Mouse (Mus musculus): ENCODE measurements around the gene Tex36. TPM values are rescaled to one million over a fixed set of nuclear protein-coding genes. Genes with fewer than 3 reads are reported as not detected.

Gene Tex36
- total RNA-seq (2021): not detected
- long read RNA-seq, experiment 1: 0 reads
- long read RNA-seq, experiment 2: 0 reads

GRCm38 (mm10) chr7:133602058-133602457 is at the start of gene Tex36:
Gene Tex36, minus strand, starts transcription at chr7:133602158.
- no peak within 1 kb of the TSS for H3K27ac ChIP-seq
- H3K4me3 ChIP-seq: no peak within 1 kb of the TSS
- no peak for TF ChIP-seq CTCF (IDR thresholded peaks at IDR 0.05)
- no peak for DNase-seq
- intact Hi-C loops (cut with DNase I): no loop called here

GRCm38 (mm10) chr7:133645716-133646115 is 43.8 kb upstream of the Tex36 start:
- DNase-seq: no peak
- intact Hi-C loops (cut with DNase I): no loop called here
- H3K4me3 ChIP-seq: no peak overlapping the region
- no peak overlapping the region for H3K27ac ChIP-seq
- TF ChIP-seq CTCF (IDR thresholded peaks at IDR 0.05): no peak

- intact Hi-C loops (cut with DNase I): loop anchor here (5.0 to 10.0 kb wide), 4 partner anchors 68 to 594 kb away; partner anchors contain the start of genes Bccip, Ctbp2 and Fgfr2
- Histone ChIP-seq H3K4me3 (peak overlapping the region; percentile 90), H3K27ac (no peak overlapping the region; the same call in 1 of the 2 replicates)
- TF ChIP-seq CTCF (IDR thresholded peaks at IDR 0.05): no peak
- no peak for DNase-seq
These were observed 36.9 kb upstream of the Tex36 start for GRCm38 (mm10) chr7:133638821-133639220.

- TF ChIP-seq CTCF (IDR thresholded peaks at IDR 0.05): no peak
- intact Hi-C loops (cut with DNase I): loop anchor here (5.0 to 10.0 kb wide), 4 partner anchors 69 to 594 kb away; partner anchors contain the start of genes Bccip, Ctbp2 and Fgfr2
- H3K4me3 ChIP-seq: peak overlapping the region; percentile 90
- no peak for DNase-seq
- H3K27ac ChIP-seq: peak overlapping the region; percentile 97
These were observed 36.3 kb upstream of the Tex36 start for GRCm38 (mm10) chr7:133638306-133638705.

- no peak; the same call in 1 of the 2 replicates for TF ChIP-seq CTCF (IDR thresholded peaks at IDR 0.05)
- Histone ChIP-seq H3K27ac (peak within 1 kb of the TSS; percentile 97), H3K4me3 (peak within 1 kb of the TSS; percentile 90)
- intact Hi-C loops (cut with DNase I): loop anchor here (5.0 to 10.0 kb wide), 4 partner anchors 70 to 593 kb away; partner anchors contain the start of genes Bccip, Ctbp2 and Fgfr2
- DNase-seq: peak; percentile 99
These were observed 35.7 kb upstream of the Tex36 start, which contains the start of gene Edrf1 for GRCm38 (mm10) chr7:133637361-133638305. Gene Edrf1, plus strand, starts transcription at chr7:133637543.

GRCm38 (mm10) chr7:133636738-133637352 is 34.9 kb upstream of the Tex36 start:
- Histone ChIP-seq H3K4me3 (peak overlapping the region; percentile 90), H3K27ac (peak overlapping the region; percentile 97)
- intact Hi-C loops (cut with DNase I): loop anchor here (5.0 to 10.0 kb wide), 4 partner anchors 70 to 592 kb away; partner anchors contain the start of genes Bccip, Ctbp2 and Fgfr2
- peak; percentile 90 for DNase-seq
- TF ChIP-seq CTCF (IDR thresholded peaks at IDR 0.05): peak; percentile 90

- intact Hi-C loops (cut with DNase I): loop anchor here (5.0 to 10.0 kb wide), 4 partner anchors 72 to 590 kb away; partner anchors contain the start of genes Bccip, Ctbp2 and Fgfr2
- TF ChIP-seq CTCF (IDR thresholded peaks at IDR 0.05): no peak
- no peak overlapping the region for H3K27ac ChIP-seq
- DNase-seq: no peak
- no peak overlapping the region for H3K4me3 ChIP-seq
These were observed 33.1 kb upstream of the Tex36 start for GRCm38 (mm10) chr7:133634932-133635650.

- DNase-seq: peak; percentile 57
- TF ChIP-seq CTCF (IDR thresholded peaks at IDR 0.05): peak; percentile 71
- Histone ChIP-seq H3K27ac (no peak overlapping the region), H3K4me3 (no peak overlapping the region)
- intact Hi-C loops (cut with DNase I): loop anchor here (10.0 kb wide), 2 partner anchors 448 to 588 kb away; no protein-coding TSS in a partner anchor
These were observed 30.5 kb upstream of the Tex36 start for GRCm38 (mm10) chr7:133632476-133632875.

- H3K27ac ChIP-seq: no peak overlapping the region
- DNase-seq: no peak
- H3K4me3 ChIP-seq: no peak overlapping the region
- no peak for TF ChIP-seq CTCF (IDR thresholded peaks at IDR 0.05)
- intact Hi-C loops (cut with DNase I): loop anchor here (10.0 kb wide), 2 partner anchors 446 to 586 kb away; no protein-coding TSS in a partner anchor
These were observed 28.9 kb upstream of the Tex36 start for GRCm38 (mm10) chr7:133630821-133631220.

GRCm38 (mm10) chr7:133627184-133627936 is 25.4 kb upstream of the Tex36 start:
- DNase-seq: no peak
- TF ChIP-seq CTCF (IDR thresholded peaks at IDR 0.05): no peak
- no peak overlapping the region for H3K27ac ChIP-seq
- intact Hi-C loops (cut with DNase I): no loop called here
- H3K4me3 ChIP-seq: no peak overlapping the region

GRCm38 (mm10) chr7:133623226-133623625 is 21.3 kb upstream of the Tex36 start:
- Histone ChIP-seq H3K4me3 (no peak overlapping the region), H3K27ac (no peak overlapping the region)
- intact Hi-C loops (cut with DNase I): no loop called here
- TF ChIP-seq CTCF (IDR thresholded peaks at IDR 0.05): no peak
- DNase-seq: no peak

Data from gastrocnemius, adult 2 months (tissue).